Mouse (Mus musculus): ENCODE measurements around the gene Ttc39a. TPM values are rescaled to one million over a fixed set of nuclear protein-coding genes. Genes with fewer than 3 reads are reported as not detected.
A peak's percentile ranks its signal among the peaks of the same experiment; 100 is the strongest.

Gene Ttc39a
- polyA plus RNA-seq, 1 experiment from 2014 or later, result 0.71 TPM

- no peaks in the 10 kb centered on the region for H3K36me3 ChIP-seq
- H3K4me3 ChIP-seq, result no peak overlapping the region
- no peaks in the 10 kb centered on the region for H3K4me1 ChIP-seq
- H3K4me2 ChIP-seq (replicated peaks), result no peak overlapping the region
- ATAC-seq (replicated peaks), result no peak
- WGBS, result 88% methylated on average over 7 of the region's 7 CpGs
- no peaks in the 10 kb centered on the region for H3K27me3 ChIP-seq
- no peak overlapping the region for H3K9ac ChIP-seq (replicated peaks)
- no peaks in the 10 kb centered on the region for H3K9me3 ChIP-seq
- H3K27ac ChIP-seq (replicated peaks), result no peak overlapping the region
These were observed 35.7 kb downstream of the Ttc39a start for GRCm38 (mm10) chr4:109442126-109442525.

GRCm38 (mm10) chr4:109442649-109443048 lies 36.2 kb downstream of the Ttc39a start:
- no peak for ATAC-seq (replicated peaks)
- Histone ChIP-seq H3K4me2 (replicated peaks) (no peak overlapping the region), H3K9ac (replicated peaks) (no peak overlapping the region), H3K4me1 (no peaks in the 10 kb centered on the region), H3K4me3 (no peak overlapping the region), H3K36me3 (no peaks in the 10 kb centered on the region), H3K27me3 (no peaks in the 10 kb centered on the region), H3K27ac (replicated peaks) (no peak overlapping the region), H3K9me3 (no peaks in the 10 kb centered on the region)
- WGBS, result 91% methylated on average over 4 of the region's 4 CpGs

- no peaks in the 10 kb centered on the region; the same call in 1 of the 2 replicates for H3K36me3 ChIP-seq
- WGBS, result 46% methylated on average over 6 of the region's 6 CpGs
- H3K9ac ChIP-seq (replicated peaks), result no peak overlapping the region
- no peak for ATAC-seq (replicated peaks)
- no peaks in the 10 kb centered on the region for H3K9me3 ChIP-seq
- no peak overlapping the region for H3K4me2 ChIP-seq (replicated peaks)
- no peaks in the 10 kb centered on the region for H3K4me1 ChIP-seq
- H3K27me3 ChIP-seq, result no peaks in the 10 kb centered on the region
- no peak overlapping the region for H3K4me3 ChIP-seq
- H3K27ac ChIP-seq (replicated peaks), result no peak overlapping the region
These were observed 38.0 kb downstream of the Ttc39a start for GRCm38 (mm10) chr4:109444471-109444870.

- no peaks in the 10 kb centered on the region; the same call in 1 of the 2 replicates for H3K36me3 ChIP-seq
- H3K4me1 ChIP-seq, result no peaks in the 10 kb centered on the region
- H3K27ac ChIP-seq (replicated peaks), result no peak overlapping the region
- no peak overlapping the region for H3K4me3 ChIP-seq
- no peak overlapping the region for H3K4me2 ChIP-seq (replicated peaks)
- no peak for ATAC-seq (replicated peaks)
- H3K9ac ChIP-seq (replicated peaks), result no peak overlapping the region
- WGBS, result 33% methylated on average over 2 of the region's 2 CpGs
- no peaks in the 10 kb centered on the region for H3K9me3 ChIP-seq
- H3K27me3 ChIP-seq, result no peaks in the 10 kb centered on the region
These were observed 38.5 kb downstream of the Ttc39a start for GRCm38 (mm10) chr4:109444951-109445350.

- Histone ChIP-seq H3K36me3 (no peaks in the 10 kb centered on the region; the same call in 1 of the 2 replicates), H3K27me3 (no peaks in the 10 kb centered on the region), H3K4me3 (no peak overlapping the region), H3K4me1 (no peaks in the 10 kb centered on the region), H3K9me3 (no peaks in the 10 kb centered on the region), H3K27ac (replicated peaks) (no peak overlapping the region), H3K9ac (replicated peaks) (no peak overlapping the region), H3K4me2 (replicated peaks) (no peak overlapping the region)
- ATAC-seq (replicated peaks), result peak; percentile 39; the same call in 1 of the 2 replicates
- 74% methylated on average over 2 of the region's 2 CpGs for WGBS
These were observed 39.0 kb downstream of the Ttc39a start for GRCm38 (mm10) chr4:109445397-109445796.

GRCm38 (mm10) chr4:109445956-109446355 lies 39.5 kb downstream of the Ttc39a start:
- Histone ChIP-seq H3K4me1 (no peaks in the 10 kb centered on the region), H3K27me3 (no peaks in the 10 kb centered on the region), H3K4me2 (replicated peaks) (no peak overlapping the region), H3K9me3 (no peaks in the 10 kb centered on the region), H3K4me3 (no peak overlapping the region), H3K27ac (replicated peaks) (no peak overlapping the region), H3K9ac (replicated peaks) (no peak overlapping the region), H3K36me3 (peaks cover 2% of the 10 kb centered on the region; the same call in 1 of the 2 replicates)
- WGBS, result 76% methylated on average over 1 of the region's 1 CpGs
- no peak for ATAC-seq (replicated peaks)

GRCm38 (mm10) chr4:109448531-109448930 lies 42.1 kb downstream of the Ttc39a start:
- no peaks in the 10 kb centered on the region for H3K27me3 ChIP-seq
- ATAC-seq (replicated peaks), result no peak

GRCm38 (mm10) chr4:109456821-109457220 lies 50.4 kb downstream of the Ttc39a start:
- peaks cover 8% of the 10 kb centered on the region; the same call in 1 of the 2 replicates for H3K36me3 ChIP-seq
- H3K4me1 ChIP-seq, result no peaks in the 10 kb centered on the region
- 95% methylated on average over 6 of the region's 6 CpGs for WGBS
- no peak overlapping the region for H3K4me3 ChIP-seq
- H3K27ac ChIP-seq (replicated peaks), result no peak overlapping the region
- H3K4me2 ChIP-seq (replicated peaks), result no peak overlapping the region
- no peak for ATAC-seq (replicated peaks)
- no peaks in the 10 kb centered on the region for H3K9me3 ChIP-seq
- no peaks in the 10 kb centered on the region for H3K27me3 ChIP-seq
- H3K9ac ChIP-seq (replicated peaks), result no peak overlapping the region

More at GRCm38 (mm10) chr4:109448531-109448930, 42.1 kb downstream of the Ttc39a start:
- no peak overlapping the region for H3K4me2 ChIP-seq (replicated peaks)
- 98% methylated on average over 2 of the region's 2 CpGs for WGBS
- H3K27ac ChIP-seq (replicated peaks), result no peak overlapping the region
- H3K4me3 ChIP-seq, result no peak overlapping the region
- no peak overlapping the region for H3K9ac ChIP-seq (replicated peaks)
- no peaks in the 10 kb centered on the region for H3K4me1 ChIP-seq
- peaks cover 8% of the 10 kb centered on the region; the same call in 1 of the 2 replicates for H3K36me3 ChIP-seq
- H3K9me3 ChIP-seq, result no peaks in the 10 kb centered on the region

GRCm38 (mm10) chr4:109460421-109461179 lies 54.2 kb downstream of the Ttc39a start:
- WGBS, result 78% methylated on average over 3 of the region's 3 CpGs
- Histone ChIP-seq H3K27me3 (no peaks in the 10 kb centered on the region), H3K27ac (replicated peaks) (no peak overlapping the region), H3K9ac (replicated peaks) (no peak overlapping the region), H3K9me3 (no peaks in the 10 kb centered on the region), H3K4me1 (no peaks in the 10 kb centered on the region), H3K36me3 (no peaks in the 10 kb centered on the region), H3K4me3 (no peak overlapping the region), H3K4me2 (replicated peaks) (no peak overlapping the region)
- ATAC-seq (replicated peaks), result no peak

GRCm38 (mm10) chr4:109463892-109464291 lies 57.5 kb downstream of the Ttc39a start:
- ATAC-seq (replicated peaks), result no peak
- Histone ChIP-seq H3K9ac (replicated peaks) (no peak overlapping the region), H3K4me1 (no peaks in the 10 kb centered on the region), H3K27ac (replicated peaks) (no peak overlapping the region), H3K36me3 (no peaks in the 10 kb centered on the region), H3K9me3 (no peaks in the 10 kb centered on the region), H3K4me2 (replicated peaks) (no peak overlapping the region), H3K4me3 (no peak overlapping the region), H3K27me3 (no peaks in the 10 kb centered on the region)

GRCm38 (mm10) chr4:109467687-109468086 lies 61.3 kb downstream of the Ttc39a start:
- H3K9ac ChIP-seq (replicated peaks), result no peak overlapping the region
- no peaks in the 10 kb centered on the region for H3K9me3 ChIP-seq
- ATAC-seq (replicated peaks), result no peak
- H3K27ac ChIP-seq (replicated peaks), result no peak overlapping the region
- H3K4me1 ChIP-seq, result no peaks in the 10 kb centered on the region
- H3K36me3 ChIP-seq, result 0 out of 2 replicates have a peak, but pooled peaks cover 3% of the 10 kb centered on the region
- H3K4me3 ChIP-seq, result no peak overlapping the region
- no peaks in the 10 kb centered on the region for H3K27me3 ChIP-seq
- no peak overlapping the region for H3K4me2 ChIP-seq (replicated peaks)

GRCm38 (mm10) chr4:109471606-109472005 lies 65.2 kb downstream of the Ttc39a start:
- Histone ChIP-seq H3K4me1 (peaks cover 17% of the 10 kb centered on the region), H3K9me3 (no peaks in the 10 kb centered on the region), H3K4me2 (replicated peaks) (no peak overlapping the region), H3K27ac (replicated peaks) (no peak overlapping the region), H3K9ac (replicated peaks) (no peak overlapping the region), H3K36me3 (0 out of 2 replicates have a peak, but pooled peaks cover 3% of the 10 kb centered on the region), H3K4me3 (no peak overlapping the region), H3K27me3 (no peaks in the 10 kb centered on the region)
- no peak for ATAC-seq (replicated peaks)

- Histone ChIP-seq H3K27me3 (no peaks in the 10 kb centered on the region), H3K9ac (replicated peaks) (no peak overlapping the region), H3K4me2 (replicated peaks) (no peak overlapping the region), H3K4me3 (no peak overlapping the region), H3K36me3 (0 out of 2 replicates have a peak, but pooled peaks cover 3% of the 10 kb centered on the region), H3K4me1 (peaks cover 17% of the 10 kb centered on the region), H3K9me3 (no peaks in the 10 kb centered on the region), H3K27ac (replicated peaks) (no peak overlapping the region)
- ATAC-seq (replicated peaks), result no peak
- 93% methylated on average over 3 of the region's 3 CpGs for WGBS
These were observed 66.1 kb downstream of the Ttc39a start for GRCm38 (mm10) chr4:109472566-109472965.

Data from forebrain, embryonic 15.5 days (tissue).